Mouse (Mus musculus) adrenal gland, postnatal 10 days (tissue): ENCODE measurements at regions not wholly inside any gene's neighbourhood (a gene's known extent, or its start where the extent isn't known, plus 50 kb on each side); places are given as distances from the start of the nearest gene placed in this dataset.

Experiments used
- DNase-seq: peaks from one replicate; pipeline ENCODE4 v3.0.0; 2021; ENCODE audit warnings: mixed read lengths

DNA sequence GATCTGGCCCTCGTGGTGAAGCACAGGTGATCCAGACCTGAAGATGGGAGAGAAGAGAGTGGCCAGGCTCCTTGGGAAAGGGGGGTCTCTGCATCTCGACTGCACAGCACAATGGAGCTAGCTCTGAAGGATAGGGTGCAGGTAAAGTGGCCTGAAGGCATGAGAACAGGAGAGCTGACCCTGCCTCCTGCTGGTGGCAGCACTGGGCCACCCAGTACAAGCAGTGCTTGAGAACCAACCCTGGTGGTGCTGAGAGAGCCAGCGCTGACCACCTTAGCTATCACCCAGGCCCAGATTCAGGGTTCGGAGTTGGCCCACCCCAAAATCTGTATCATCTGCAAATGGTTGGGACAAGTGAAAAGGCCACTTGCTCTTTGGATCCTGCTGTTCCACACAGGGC lies 66.2 kb downstream of the A730009L09Rik start:
- DNase-seq, result no peak

DNA sequence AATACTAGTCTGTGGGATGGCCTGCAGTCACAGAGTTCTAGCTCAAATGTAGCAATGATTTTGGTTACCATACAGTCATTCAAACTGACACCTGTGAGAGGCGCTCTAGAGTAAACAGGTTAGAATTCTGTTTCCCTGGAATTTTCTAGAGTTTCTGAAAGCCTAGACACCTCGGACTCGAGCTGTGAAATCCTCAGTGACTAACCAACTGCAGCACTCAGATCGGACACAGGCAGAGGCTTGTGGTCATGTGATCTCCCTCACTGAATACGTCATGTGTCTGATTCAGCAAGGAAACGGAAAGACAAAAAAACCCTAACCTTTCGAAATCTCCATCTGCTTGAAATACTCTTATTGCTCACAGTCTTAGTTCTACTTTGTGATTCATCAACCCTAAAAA lies 68.4 kb downstream of the A730009L09Rik start:
- DNase-seq, result no peak

GRCm38 (mm10) chr16:84583773-84584229 lies 68.9 kb downstream of the A730009L09Rik start:
- DNase-seq, result no peak

DNA sequence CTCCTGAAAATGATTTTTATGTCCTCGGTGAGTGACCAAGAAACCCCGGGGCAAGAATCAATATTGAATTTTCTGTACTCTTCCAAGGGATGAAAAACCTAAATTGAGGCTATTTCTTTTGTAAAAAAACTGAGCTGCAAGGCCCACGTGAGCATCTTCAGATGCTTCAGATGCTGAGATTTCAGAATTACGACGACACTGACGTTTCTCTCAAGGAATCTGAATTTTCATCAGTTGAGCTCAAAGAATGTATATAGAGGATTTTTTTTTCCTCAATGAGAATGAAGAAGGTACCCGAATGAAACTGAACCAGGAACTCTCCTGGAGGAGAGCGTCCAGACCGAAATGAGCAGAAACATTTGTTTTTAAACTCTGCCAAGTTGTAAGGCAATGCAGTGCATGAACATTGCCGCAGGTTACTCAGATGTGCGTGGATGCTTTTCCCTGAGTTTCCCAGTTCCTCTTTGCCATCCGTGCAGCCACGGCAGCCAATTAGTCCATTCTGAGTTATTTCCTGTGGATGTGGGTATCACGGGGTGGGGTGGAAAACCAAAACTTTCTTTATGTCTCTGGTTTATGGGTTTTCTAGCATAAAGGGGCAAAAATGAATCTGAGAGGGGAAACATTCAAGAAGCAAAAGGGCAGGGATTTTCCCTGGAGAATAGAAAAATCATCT lies 69.9 kb downstream of the A730009L09Rik start:
- no peak for DNase-seq

DNA sequence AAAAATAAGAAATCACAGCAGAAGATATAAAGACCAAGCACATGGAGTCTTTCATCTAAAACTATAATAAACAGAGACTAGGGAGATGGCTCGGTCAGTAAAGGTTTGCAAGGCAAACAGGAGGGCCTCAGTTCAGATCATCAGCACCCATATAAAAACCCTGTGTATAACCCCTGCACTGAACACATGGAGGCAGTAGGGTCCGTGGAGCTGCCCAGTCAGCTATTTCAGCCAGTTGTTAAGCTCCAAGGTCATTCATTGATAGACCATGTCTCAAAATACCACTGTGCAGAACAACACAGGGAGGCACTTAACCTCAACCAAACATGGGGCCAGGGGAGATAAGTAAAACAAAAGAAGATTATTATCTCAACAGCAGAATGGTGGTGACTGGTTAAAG lies 78.1 kb downstream of the A730009L09Rik start:
- DNase-seq, result no peak

GRCm38 (mm10) chr16:84602969-84603368 lies 88.0 kb downstream of the A730009L09Rik start:
- no peak for DNase-seq

- DNase-seq, result no peak
Measured at GRCm38 (mm10) chr16:84603465-84604205, 88.7 kb downstream of the A730009L09Rik start.

DNA sequence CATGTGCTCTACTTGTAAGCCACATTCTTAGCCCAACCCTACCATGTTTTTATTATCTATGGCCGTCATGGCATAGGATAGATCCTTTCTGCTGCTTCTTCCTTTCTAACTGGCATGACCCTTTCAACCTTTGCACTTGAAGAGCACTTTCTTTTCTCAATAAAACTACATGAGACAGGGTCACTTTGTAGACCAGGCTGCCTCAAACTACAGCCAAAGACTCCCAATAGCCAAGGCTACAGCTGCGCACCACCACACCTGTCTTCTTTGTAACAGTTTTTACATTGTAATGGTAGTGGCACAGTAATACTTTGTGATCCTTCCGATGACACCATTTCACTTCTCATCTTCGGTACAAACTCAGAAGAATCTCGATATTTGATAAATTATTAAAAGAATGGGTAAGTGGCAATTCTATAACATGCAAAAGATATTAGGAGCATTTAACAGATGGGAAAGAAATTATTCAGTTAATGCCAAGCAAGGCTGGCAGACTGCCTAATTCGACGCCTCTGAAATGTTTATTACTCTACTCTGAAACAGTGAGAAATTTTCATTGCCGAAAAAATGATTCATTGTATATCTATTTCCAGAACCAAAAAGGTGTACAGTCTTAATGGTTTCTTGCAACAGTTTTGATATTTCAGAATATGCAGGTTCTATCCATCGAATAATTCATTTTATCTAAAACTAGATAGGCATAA lies 89.5 kb downstream of the A730009L09Rik start:
- DNase-seq, result no peak

GRCm38 (mm10) chr16:84606010-84606803 lies 91.3 kb downstream of the A730009L09Rik start:
- DNase-seq, result no peak

GRCm38 (mm10) chr16:84606804-84607095 lies 91.8 kb downstream of the A730009L09Rik start:
- no peak for DNase-seq

GRCm38 (mm10) chr16:84607503-84607902 lies 92.6 kb downstream of the A730009L09Rik start:
- DNase-seq, result no peak

- DNase-seq, result no peak
Measured at GRCm38 (mm10) chr16:84615683-84616082, 100.8 kb downstream of the A730009L09Rik start.

DNA sequence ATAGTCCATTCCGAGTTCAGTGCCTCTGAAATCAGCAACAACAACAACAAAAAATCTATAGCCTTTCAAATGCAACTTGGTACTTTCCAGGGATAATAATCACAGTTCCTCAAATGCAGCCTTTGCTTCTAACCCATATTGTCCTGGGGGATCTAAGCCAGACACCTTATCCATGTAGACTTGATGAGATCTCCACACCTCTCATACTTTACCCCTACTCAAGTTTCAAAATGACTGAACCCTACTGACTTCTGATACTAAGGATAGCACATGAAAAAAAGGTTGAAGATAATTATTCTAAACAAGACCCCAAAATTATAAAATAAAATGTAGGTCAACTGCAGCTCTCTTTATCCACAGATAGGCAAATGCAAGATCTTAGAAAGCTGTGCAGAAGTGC lies 101.2 kb downstream of the A730009L09Rik start:
- DNase-seq, result no peak

DNA sequence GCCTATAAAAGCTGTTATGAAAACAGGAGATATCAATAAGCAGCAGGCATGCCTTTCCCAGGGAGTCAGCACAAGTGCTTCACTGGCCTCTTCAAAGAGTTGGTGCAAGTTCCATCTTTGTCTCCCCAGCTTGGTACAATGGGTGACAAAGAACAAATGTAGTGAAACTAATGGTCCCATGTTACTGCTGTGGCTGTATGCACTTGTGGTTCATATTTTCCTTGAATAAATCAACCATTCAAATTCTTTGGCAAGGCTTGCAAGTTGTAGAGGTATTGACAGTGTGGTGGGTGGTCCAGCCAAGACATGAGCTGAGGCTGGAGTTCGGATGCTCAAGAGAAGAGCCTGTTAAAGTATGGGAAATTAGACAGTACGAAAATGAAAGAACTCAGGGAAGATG lies 103.5 kb downstream of the A730009L09Rik start:
- DNase-seq, result no peak

GRCm38 (mm10) chr16:84619876-84620275 lies 105.0 kb downstream of the A730009L09Rik start:
- no peak for DNase-seq

- no peak for DNase-seq
Measured at GRCm38 (mm10) chr16:84620861-84621260, 105.9 kb downstream of the A730009L09Rik start.

DNA sequence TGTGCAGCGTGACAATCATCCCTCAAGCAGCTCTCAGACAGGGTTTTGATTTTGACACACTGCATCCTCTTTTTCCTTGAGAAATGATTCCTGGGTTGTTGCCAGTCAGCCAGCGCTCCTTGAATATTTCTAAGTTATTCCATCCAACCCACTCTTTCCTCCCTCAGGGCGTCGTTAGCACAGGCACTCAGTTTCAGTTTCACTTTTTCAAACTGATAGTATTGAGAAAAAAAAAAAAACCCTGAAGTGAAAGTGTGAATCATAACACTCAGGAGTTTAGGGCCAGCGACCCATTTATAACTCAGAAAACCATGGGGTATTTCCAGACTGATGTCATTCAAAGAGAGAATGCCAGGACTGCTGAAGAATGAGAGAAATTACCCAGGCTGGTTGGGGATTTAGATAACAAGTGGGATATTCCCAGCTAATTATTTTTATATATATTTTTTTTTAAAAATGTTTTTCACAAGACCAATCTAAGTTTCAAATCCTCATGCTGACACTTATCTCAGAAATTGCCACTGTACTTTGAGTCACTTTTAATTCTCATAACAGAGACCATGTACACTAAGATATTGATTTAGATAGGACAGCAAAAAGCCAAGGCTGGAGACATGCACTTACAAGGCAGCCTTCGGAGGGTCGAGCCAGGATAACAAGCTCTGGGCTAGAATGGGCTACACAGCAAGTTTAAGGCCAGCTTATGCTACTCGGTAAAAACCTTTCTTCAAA lies 106.5 kb downstream of the A730009L09Rik start:
- DNase-seq, result peak; percentile 22

- DNase-seq, result no peak
Measured at GRCm38 (mm10) chr16:84623346-84624085, 108.6 kb downstream of the A730009L09Rik start.

DNA sequence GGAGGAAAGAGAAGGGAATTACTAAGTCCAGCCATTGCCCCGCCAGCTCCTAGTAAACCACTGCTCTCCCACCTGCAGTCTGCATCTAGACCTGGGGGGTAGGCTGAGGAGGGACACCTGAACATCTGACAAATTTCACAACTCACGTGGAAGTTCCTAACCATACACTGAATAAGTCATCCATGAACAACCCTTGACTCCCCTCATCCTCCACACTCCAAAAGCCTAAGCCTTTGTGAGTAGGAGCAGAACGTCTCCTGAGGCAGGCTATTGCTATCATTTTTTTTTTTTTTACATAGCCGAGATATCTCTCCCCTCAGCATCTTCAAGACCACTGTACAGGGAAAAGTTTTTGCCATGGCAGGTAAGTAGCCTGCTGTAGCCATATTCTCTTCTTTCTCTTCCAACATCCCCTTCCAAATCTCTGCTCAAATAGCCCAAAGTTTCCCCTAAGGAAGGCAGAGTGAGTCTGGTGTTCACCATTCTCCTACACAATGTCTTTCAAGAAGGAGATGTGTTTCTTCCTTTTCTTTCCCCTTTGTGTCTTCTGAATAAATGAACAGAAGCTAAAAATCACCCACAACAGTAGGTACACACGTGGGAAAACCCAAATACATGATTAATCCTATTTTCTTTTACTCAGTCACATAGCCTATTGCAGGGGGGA lies 109.7 kb downstream of the A730009L09Rik start:
- no peak for DNase-seq

- no peak for DNase-seq
Measured at GRCm38 (mm10) chr16:84625110-84625722, 110.3 kb downstream of the A730009L09Rik start.
